Mouse (Mus musculus) stomach, postnatal 0 days (tissue): ENCODE measurements around the gene Aco2. TPM values are rescaled to one million over a fixed set of nuclear protein-coding genes. Genes with fewer than 3 reads are reported as not detected.

ENCODE experiments used
- ATAC-seq: fragments of 200-750 bp; cut with Nextera tagmentation; 2 replicates; pipeline ENCODE4 v1.8.0; 2017; ENCODE audit not compliant: low FRiP score, low TSS enrichment
- DNase-seq: peaks from one replicate; pipeline ENCODE4 v3.0.0-alpha.2; 2016; ENCODE audit warnings: low spot score
- H3K27ac ChIP-seq: fragments of 300-500 bp; sonication (generic); replicated peaks from 2 replicates; pipeline ENCODE4 v1.5.1; 2014; ENCODE audit warnings: mild to moderate bottlenecking, control low read depth
- H3K27me3 ChIP-seq: fragments of 300-500 bp; sonication (generic); 2 replicates; pipeline ENCODE4 v1.6.1; 2014; ENCODE audit warnings: low read length; ENCODE audit not compliant: control insufficient read depth, insufficient read depth
- H3K36me3 ChIP-seq: fragments of 300-500 bp; sonication (generic); 2 replicates; pipeline ENCODE4 v1.6.1; 2014; ENCODE audit warnings: low read length, mixed read lengths; ENCODE audit not compliant: control insufficient read depth, insufficient read depth
- H3K4me1 ChIP-seq: fragments of 300-500 bp; sonication (generic); replicated peaks from 2 replicates; pipeline ENCODE4 v1.6.1; 2014; ENCODE audit warnings: antibody characterized with exemption; ENCODE audit not compliant: control insufficient read depth, insufficient read depth
- H3K4me2 ChIP-seq: fragments of 300-500 bp; sonication (generic); replicated peaks from 2 replicates; pipeline ENCODE4 v1.6.1; 2014; ENCODE audit warnings: low read depth, mild to moderate bottlenecking, control low read depth, moderate library complexity
- H3K4me3 ChIP-seq: fragments of 300-500 bp; sonication (generic); 2 replicates; pipeline ENCODE4 v1.5.1; 2014; ENCODE audit warnings: low read depth, low read length, control low read depth
- H3K9ac ChIP-seq: fragments of 300-500 bp; sonication (generic); 2 replicates; pipeline ENCODE4 v1.6.1; 2014; ENCODE audit warnings: mild to moderate bottlenecking, low read length, control low read depth, mixed read lengths
- H3K9me3 ChIP-seq: fragments of 300-500 bp; sonication (generic); 2 replicates; pipeline ENCODE4 v1.6.1; 2016; ENCODE audit warnings: low read length; ENCODE audit not compliant: control insufficient read depth
- CTCF ChIP-seq: IDR thresholded peaks from 2 replicates; pipeline ENCODE4 v1.5.1; 2016; ENCODE audit warnings: antibody characterized with exemption, low read depth, mild to moderate bottlenecking, moderate library complexity
- EP300 ChIP-seq: optimal IDR thresholded peaks from 2 replicates; pipeline ENCODE3; 2016; ENCODE audit warnings: antibody characterized with exemption
- WGBS: fragments of 180-500 bp; shearing (Covaris S2); extraction: QIAGEN DNeasy Blood & Tissue Kit; methylation state at CpG from one replicate; pipeline ENCODE4 v1.1.7; 2014; 5-methylcytosine and 5-hydroxymethylcytosine counted together
- polyA plus RNA-seq: library from polyadenylated mRNA; unstranded; fragments of >200 nt; fragmentation: Nextera tagmentation; extraction: Ambion mirVana; gene quantifications from 2 replicates; pipeline ENCODE4 v1.2.1, GENCODE M21; 2015

Gene Aco2
- polyA plus RNA-seq, 1 experiment from 2014 or later, result 130 TPM

GRCm38 (mm10) chr15:81840306-81840705 lies 31.8 kb upstream of the Aco2 start:
- no peak overlapping the region for H3K9ac ChIP-seq
- no peak for TF ChIP-seq EP300
- no peak for TF ChIP-seq CTCF
- 87% methylated on average over 7 of the region's 7 CpGs for WGBS
- no peak for ATAC-seq
- H3K27ac ChIP-seq, result no peak overlapping the region
- no peak overlapping the region for H3K4me2 ChIP-seq
- H3K27me3 ChIP-seq, result no peaks in the 10 kb centered on the region
- no peaks in the 10 kb centered on the region for H3K9me3 ChIP-seq
- no peak overlapping the region for H3K4me3 ChIP-seq
- H3K4me1 ChIP-seq, result 0 out of 2 replicates have a peak, but pooled peaks cover 7% of the 10 kb centered on the region
- H3K36me3 ChIP-seq, result no peaks in the 10 kb centered on the region
- no peak for DNase-seq

GRCm38 (mm10) chr15:81842275-81842674 lies 29.8 kb upstream of the Aco2 start:
- Histone ChIP-seq H3K9me3 (no peaks in the 10 kb centered on the region), H3K36me3 (no peaks in the 10 kb centered on the region; the same call in 1 of the 2 replicates), H3K9ac (no peak overlapping the region), H3K4me1 (0 out of 2 replicates have a peak, but pooled peaks cover 4% of the 10 kb centered on the region), H3K4me3 (no peak overlapping the region), H3K27ac (no peak overlapping the region), H3K4me2 (no peak overlapping the region), H3K27me3 (no peaks in the 10 kb centered on the region)
- WGBS, result 88% methylated on average over 7 of the region's 7 CpGs
- DNase-seq (no peak), ATAC-seq (no peak)
- TF ChIP-seq EP300, result no peak
- TF ChIP-seq CTCF, result no peak

- ATAC-seq, result no peak
- 87% methylated on average over 5 of the region's 5 CpGs for WGBS
Observed at GRCm38 (mm10) chr15:81845033-81845625, 27.0 kb upstream of the Aco2 start.

GRCm38 (mm10) chr15:81845724-81846123 lies 26.4 kb upstream of the Aco2 start:
- peak; percentile 44 for DNase-seq

More at GRCm38 (mm10) chr15:81845033-81845625, 27.0 kb upstream of the Aco2 start:
- Histone ChIP-seq H3K4me3 (no peak overlapping the region), H3K36me3 (peaks cover 13% of the 10 kb centered on the region; the same call in 1 of the 2 replicates), H3K4me1 (no peaks in the 10 kb centered on the region), H3K27me3 (no peaks in the 10 kb centered on the region), H3K4me2 (no peak overlapping the region), H3K9ac (no peak overlapping the region), H3K9me3 (no peaks in the 10 kb centered on the region), H3K27ac (no peak overlapping the region)
- no peak for DNase-seq
- no peak for TF ChIP-seq EP300
- no peak for TF ChIP-seq CTCF

GRCm38 (mm10) chr15:81846755-81847154 lies 25.4 kb upstream of the Aco2 start:
- Histone ChIP-seq H3K27ac (peak overlapping the region; percentile 1; the same call in 1 of the 2 replicates), H3K4me3 (no peak overlapping the region), H3K4me1 (no peaks in the 10 kb centered on the region), H3K36me3 (peaks cover 25% of the 10 kb centered on the region), H3K4me2 (no peak overlapping the region), H3K27me3 (no peaks in the 10 kb centered on the region), H3K9me3 (no peaks in the 10 kb centered on the region), H3K9ac (no peak overlapping the region)
- 81% methylated on average over 9 of the region's 9 CpGs for WGBS
- ATAC-seq (no peak), DNase-seq (no peak)
- TF ChIP-seq CTCF (no peak), EP300 (no peak)

More at GRCm38 (mm10) chr15:81845724-81846123, 26.4 kb upstream of the Aco2 start:
- peaks cover 17% of the 10 kb centered on the region for H3K36me3 ChIP-seq
- no peak overlapping the region for H3K9ac ChIP-seq
- no peaks in the 10 kb centered on the region for H3K9me3 ChIP-seq
- no peak overlapping the region for H3K4me2 ChIP-seq
- ATAC-seq, result peak; percentile 80
- H3K27me3 ChIP-seq, result no peaks in the 10 kb centered on the region
- H3K27ac ChIP-seq, result 0 out of 2 replicates have a peak overlapping the region, but pooled peaks have one; percentile 24
- H3K4me3 ChIP-seq, result no peak overlapping the region
- no peaks in the 10 kb centered on the region for H3K4me1 ChIP-seq
- WGBS, result 22% methylated on average over 4 of the region's 4 CpGs
- TF ChIP-seq CTCF, result no peak
- no peak for TF ChIP-seq EP300

- H3K27ac ChIP-seq, result 0 out of 2 replicates have a peak overlapping the region, but pooled peaks have one; percentile 13
- 85% methylated on average over 4 of the region's 4 CpGs for WGBS
- no peak for ATAC-seq
Observed at GRCm38 (mm10) chr15:81847161-81847560, 24.9 kb upstream of the Aco2 start.

More at GRCm38 (mm10) chr15:81847161-81847560, 24.9 kb upstream of the Aco2 start:
- Histone ChIP-seq H3K36me3 (peaks cover 25% of the 10 kb centered on the region), H3K4me3 (no peak overlapping the region), H3K4me1 (no peaks in the 10 kb centered on the region), H3K9ac (no peak overlapping the region), H3K27me3 (no peaks in the 10 kb centered on the region), H3K4me2 (no peak overlapping the region), H3K9me3 (no peaks in the 10 kb centered on the region)
- TF ChIP-seq CTCF (no peak), EP300 (no peak)
- no peak for DNase-seq
